Mouse (Mus musculus): ENCODE data around the gene Fnbp1l. TPM values are rescaled to one million over a fixed set of nuclear protein-coding genes. Genes with fewer than 3 reads are reported as not detected.

Fnbp1l gene
- polyA plus RNA-seq, 1 experiment = 119 TPM

- peaks cover 2% of the 10 kb centered on the region for H3K4me1 ChIP-seq (ENCODE audit: control insufficient read depth, insufficient read depth, low read length)
- H3K27me3 ChIP-seq (ENCODE audit: control insufficient read depth, insufficient read depth, low read length, poor library complexity, severe bottlenecking) = no peaks in the 10 kb centered on the region
- 0 out of 2 replicates have a peak overlapping the region, but pooled peaks have one; percentile 3 for H3K4me3 ChIP-seq (ENCODE audit: low read depth, low read length)
- no peaks in the 10 kb centered on the region for H3K9me3 ChIP-seq (replicated peaks; ENCODE audit: control insufficient read depth, insufficient read depth, low read length, poor library complexity, severe bottlenecking)
- H3K9ac ChIP-seq (ENCODE audit: low read depth, poor library complexity, severe bottlenecking) = no peak overlapping the region
- H3K36me3 ChIP-seq (ENCODE audit: control insufficient read depth, insufficient read depth, low read length, poor library complexity, severe bottlenecking) = no peaks in the 10 kb centered on the region
- TF ChIP-seq CTCF (IDR thresholded peaks at IDR 0.05; ENCODE audit: low read depth, low read length) (no peak), POLR2A (IDR thresholded peaks at IDR 0.05; ENCODE audit: insufficient read depth, low read length) (no peak)
- H3K27ac ChIP-seq (ENCODE audit: insufficient read depth, low read length) = no peak overlapping the region
Observed at GRCm38 (mm10) chr3:122628546-122628945, 9.0 kb upstream of the Fnbp1l start.

- H3K27me3 ChIP-seq (ENCODE audit: control insufficient read depth, insufficient read depth, low read length, poor library complexity, severe bottlenecking) = no peaks in the 10 kb centered on the region
- H3K4me3 ChIP-seq (ENCODE audit: low read depth, low read length) = no peak overlapping the region
- TF ChIP-seq EP300 (IDR thresholded peaks at IDR 0.05; ENCODE audit: insufficient read depth, low read depth, low read length) (no peak), POLR2A (IDR thresholded peaks at IDR 0.05; ENCODE audit: insufficient read depth, low read length) (no peak), CTCF (IDR thresholded peaks at IDR 0.05; ENCODE audit: low read depth, low read length) (no peak)
- no peak overlapping the region for H3K27ac ChIP-seq (ENCODE audit: insufficient read depth, low read length)
- peaks cover 2% of the 10 kb centered on the region for H3K4me1 ChIP-seq (ENCODE audit: control insufficient read depth, insufficient read depth, low read length)
- H3K9me3 ChIP-seq (replicated peaks; ENCODE audit: control insufficient read depth, insufficient read depth, low read length, poor library complexity, severe bottlenecking) = no peaks in the 10 kb centered on the region
- no peaks in the 10 kb centered on the region for H3K36me3 ChIP-seq (ENCODE audit: control insufficient read depth, insufficient read depth, low read length, poor library complexity, severe bottlenecking)
- no peak overlapping the region for H3K9ac ChIP-seq (ENCODE audit: low read depth, poor library complexity, severe bottlenecking)
Observed at GRCm38 (mm10) chr3:122627846-122628245, 8.3 kb upstream of the Fnbp1l start.

- H3K4me1 ChIP-seq (ENCODE audit: control insufficient read depth, insufficient read depth, low read length) = no peaks in the 10 kb centered on the region
- H3K4me3 ChIP-seq (ENCODE audit: low read depth, low read length) = no peak overlapping the region
- no peaks in the 10 kb centered on the region for H3K36me3 ChIP-seq (ENCODE audit: control insufficient read depth, insufficient read depth, low read length, poor library complexity, severe bottlenecking)
- no peak overlapping the region for H3K9ac ChIP-seq (ENCODE audit: low read depth, poor library complexity, severe bottlenecking)
- H3K27ac ChIP-seq (ENCODE audit: insufficient read depth, low read length) = no peak overlapping the region
- no peaks in the 10 kb centered on the region for H3K27me3 ChIP-seq (ENCODE audit: control insufficient read depth, insufficient read depth, low read length, poor library complexity, severe bottlenecking)
- TF ChIP-seq CTCF (IDR thresholded peaks at IDR 0.05; ENCODE audit: low read depth, low read length) (no peak), EP300 (IDR thresholded peaks at IDR 0.05; ENCODE audit: insufficient read depth, low read depth, low read length) (no peak), POLR2A (IDR thresholded peaks at IDR 0.05; ENCODE audit: insufficient read depth, low read length) (no peak)
- no peaks in the 10 kb centered on the region for H3K9me3 ChIP-seq (replicated peaks; ENCODE audit: control insufficient read depth, insufficient read depth, low read length, poor library complexity, severe bottlenecking)
Observed at GRCm38 (mm10) chr3:122624591-122624990, 5.1 kb upstream of the Fnbp1l start.

- Histone ChIP-seq H3K4me1 (ENCODE audit: control insufficient read depth, insufficient read depth, low read length) (no peaks in the 10 kb centered on the region), H3K9me3 (replicated peaks; ENCODE audit: control insufficient read depth, insufficient read depth, low read length, poor library complexity, severe bottlenecking) (no peaks in the 10 kb centered on the region), H3K9ac (ENCODE audit: low read depth, poor library complexity, severe bottlenecking) (peak overlapping the region; percentile 100), H3K27me3 (ENCODE audit: control insufficient read depth, insufficient read depth, low read length, poor library complexity, severe bottlenecking) (no peaks in the 10 kb centered on the region), H3K27ac (ENCODE audit: insufficient read depth, low read length) (peak overlapping the region; percentile 59), H3K36me3 (ENCODE audit: control insufficient read depth, insufficient read depth, low read length, poor library complexity, severe bottlenecking) (no peaks in the 10 kb centered on the region), H3K4me3 (ENCODE audit: low read depth, low read length) (peak overlapping the region; percentile 87)
- no peak for TF ChIP-seq POLR2A (IDR thresholded peaks at IDR 0.05; ENCODE audit: insufficient read depth, low read length)
- peak; percentile 23 for TF ChIP-seq CTCF (IDR thresholded peaks at IDR 0.05; ENCODE audit: low read depth, low read length)
Observed at GRCm38 (mm10) chr3:122620285-122620931, 893 bp upstream of the Fnbp1l start.

- TF ChIP-seq POLR2A (IDR thresholded peaks at IDR 0.05; ENCODE audit: insufficient read depth, low read length) (peak; percentile 2), EP300 (IDR thresholded peaks at IDR 0.05; ENCODE audit: insufficient read depth, low read depth, low read length) (no peak)
Observed at GRCm38 (mm10) chr3:122619931-122620284, 393 bp upstream of the Fnbp1l start.

GRCm38 (mm10) chr3:122618402-122618801 lies 1.1 kb downstream of the Fnbp1l start:
- TF ChIP-seq EP300 (IDR thresholded peaks at IDR 0.05; ENCODE audit: insufficient read depth, low read depth, low read length) = 0 out of 2 replicates have a peak, but pooled peaks have one; percentile 5
- peak; percentile 34 for TF ChIP-seq CTCF (IDR thresholded peaks at IDR 0.05; ENCODE audit: low read depth, low read length)
- TF ChIP-seq POLR2A (IDR thresholded peaks at IDR 0.05; ENCODE audit: insufficient read depth, low read length) = no peak
- Histone ChIP-seq H3K36me3 (ENCODE audit: control insufficient read depth, insufficient read depth, low read length, poor library complexity, severe bottlenecking) (no peaks in the 10 kb centered on the region), H3K4me3 (ENCODE audit: low read depth, low read length) (peak overlapping the region; percentile 77), H3K9me3 (replicated peaks; ENCODE audit: control insufficient read depth, insufficient read depth, low read length, poor library complexity, severe bottlenecking) (no peaks in the 10 kb centered on the region), H3K4me1 (ENCODE audit: control insufficient read depth, insufficient read depth, low read length) (no peaks in the 10 kb centered on the region), H3K27me3 (ENCODE audit: control insufficient read depth, insufficient read depth, low read length, poor library complexity, severe bottlenecking) (no peaks in the 10 kb centered on the region), H3K9ac (ENCODE audit: low read depth, poor library complexity, severe bottlenecking) (peak overlapping the region; percentile 100), H3K27ac (ENCODE audit: insufficient read depth, low read length) (peak overlapping the region; percentile 65)

More at GRCm38 (mm10) chr3:122619931-122620284, 393 bp upstream of the Fnbp1l start:
- Histone ChIP-seq H3K9me3 (replicated peaks; ENCODE audit: control insufficient read depth, insufficient read depth, low read length, poor library complexity, severe bottlenecking) (no peaks in the 10 kb centered on the region), H3K36me3 (ENCODE audit: control insufficient read depth, insufficient read depth, low read length, poor library complexity, severe bottlenecking) (no peaks in the 10 kb centered on the region), H3K27ac (ENCODE audit: insufficient read depth, low read length) (peak overlapping the region; percentile 59), H3K9ac (ENCODE audit: low read depth, poor library complexity, severe bottlenecking) (peak overlapping the region; percentile 100), H3K27me3 (ENCODE audit: control insufficient read depth, insufficient read depth, low read length, poor library complexity, severe bottlenecking) (no peaks in the 10 kb centered on the region), H3K4me3 (ENCODE audit: low read depth, low read length) (peak overlapping the region; percentile 87), H3K4me1 (ENCODE audit: control insufficient read depth, insufficient read depth, low read length) (no peaks in the 10 kb centered on the region)

Measured in ES-Bruce4 (cell line).